ENCODE assay signal across 27 mouse cellular contexts in the genomic region with DNA sequence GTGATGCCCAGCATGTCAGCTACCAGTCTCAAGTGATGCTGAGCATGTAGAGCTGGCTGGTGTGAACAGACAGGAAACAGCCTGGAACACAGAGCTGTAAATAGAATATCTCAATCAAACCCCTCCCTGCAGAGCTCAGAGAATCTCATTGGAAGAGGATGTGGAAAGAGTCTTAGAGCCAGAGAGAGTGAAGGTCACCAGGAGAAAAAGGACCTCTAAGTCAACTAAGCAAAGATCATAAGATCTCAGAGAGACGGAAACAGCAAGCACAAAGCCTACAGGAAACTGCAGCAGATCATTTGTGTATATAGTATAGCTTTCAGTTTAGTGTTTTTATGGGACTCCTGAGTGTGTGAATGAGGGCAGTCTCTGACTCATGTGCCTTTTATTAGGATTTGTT. TPM values are rescaled to one million over a fixed set of nuclear protein-coding genes. Genes with fewer than 3 reads are reported as not detected.
DNase-seq lines count a peak whose midpoint lies in the region; ATAC-seq lines count a peak whose summit lies in the region.
"Had no signal": no experiment of that assay in that cellular context is flagged by ENCODE, and none has a peak within 500 bp of the region (broad histone marks: within the 10 kb centered on the region; RNA-seq: fewer than 3 reads in every experiment).

No protein-coding gene starts in this region.

- no peaks in the 10 kb centered on the region for H3K36me3 ChIP-seq in heart, embryonic 13.5 days
- no peaks in the 10 kb centered on the region for H3K36me3 ChIP-seq in lung, embryonic 16.5 days (ENCODE audit: control insufficient read depth, insufficient read depth, low read length)
- H3K36me3 ChIP-seq: embryonic facial prominence, embryonic 13.5 days; forebrain, embryonic 15.5 days; limb, embryonic 12.5 days; liver, embryonic 12.5 days; midbrain, embryonic 10.5 days had no signal

- H3K27me3 ChIP-seq in heart, embryonic 13.5 days (replicated peaks), result no peaks in the 10 kb centered on the region
- H3K27me3 ChIP-seq in lung, embryonic 16.5 days (ENCODE audit: control insufficient read depth, insufficient read depth, low read depth, low read length), result no peaks in the 10 kb centered on the region
- H3K27me3 ChIP-seq: embryonic facial prominence, embryonic 13.5 days; forebrain, embryonic 15.5 days; limb, embryonic 12.5 days; liver, embryonic 12.5 days had no signal

- no peak overlapping the region for H3K4me2 ChIP-seq in heart, embryonic 13.5 days
- no peak overlapping the region for H3K4me2 ChIP-seq in lung, embryonic 16.5 days (ENCODE audit: low read depth, low read length)
- H3K4me2 ChIP-seq: embryonic facial prominence, embryonic 13.5 days; forebrain, embryonic 15.5 days; limb, embryonic 12.5 days; liver, embryonic 12.5 days had no signal

- H3K9me3 ChIP-seq in heart, embryonic 13.5 days, result no peaks in the 10 kb centered on the region
- no peaks in the 10 kb centered on the region for H3K9me3 ChIP-seq in lung, embryonic 16.5 days (ENCODE audit: control insufficient read depth, low read length)
- H3K9me3 ChIP-seq: embryonic facial prominence, embryonic 13.5 days; forebrain, embryonic 15.5 days; limb, embryonic 12.5 days; liver, embryonic 12.5 days; midbrain, embryonic 10.5 days had no signal

- ATAC-seq in heart, embryonic 13.5 days (ENCODE audit: extremely low read depth, insufficient number of reproducible peaks, low FRiP score, low TSS enrichment), result no peak; the same call in 1 of the 2 replicates
- peak; percentile 45; the same call in 1 of the 2 replicates for ATAC-seq in lung, embryonic 16.5 days (ENCODE audit: low read depth)
- peak; percentile 74 for ATAC-seq in CD4-positive, CD25-positive, alpha-beta regulatory T cell, adult 4 months
- ATAC-seq: forebrain, embryonic 15.5 days; hindbrain, embryonic 16.5 days; liver, embryonic 12.5 days had no signal

- no peak overlapping the region for H3K9ac ChIP-seq in heart, embryonic 13.5 days
- H3K9ac ChIP-seq in lung, embryonic 16.5 days (ENCODE audit: low read length), result no peak overlapping the region
- H3K9ac ChIP-seq: embryonic facial prominence, embryonic 13.5 days; forebrain, embryonic 15.5 days; limb, embryonic 12.5 days; liver, embryonic 12.5 days had no signal

- no peak overlapping the region for H3K4me3 ChIP-seq in heart, embryonic 13.5 days
- no peak overlapping the region for H3K4me3 ChIP-seq in lung, embryonic 16.5 days (ENCODE audit: low read length)
- H3K4me3 ChIP-seq: embryonic facial prominence, embryonic 13.5 days; forebrain, embryonic 15.5 days; limb, embryonic 12.5 days; liver, embryonic 12.5 days; midbrain, embryonic 10.5 days had no signal

- no peak for DNase-seq in heart, adult 9 months (ENCODE audit: low spot score in 2 of 2)
- DNase-seq in lung, postnatal 25 days (ENCODE audit: low spot score), result no peak
- peak; percentile 58 for DNase-seq in large intestine, adult 2 months (ENCODE audit: low read depth, low spot score)
- no peak for DNase-seq in spleen, adult 12 weeks (ENCODE audit: low spot score)
- no peak for DNase-seq in adrenal gland, adult (ENCODE audit: inconsistent age in 2 of 2, low spot score in 1 of 2)
- DNase-seq: adrenal gland, postnatal 14 days; B cell, adult 2 months; cerebellum, adult 9-11 months; gastrocnemius, postnatal 14 days; heart, postnatal 4 days; kidney, adult 9 months; kidney, postnatal 36 days; right cerebral cortex, adult 18-20 months; thymus, postnatal 14 days had no signal

- H3K4me1 ChIP-seq in heart, embryonic 13.5 days, result peaks cover 8% of the 10 kb centered on the region
- H3K4me1 ChIP-seq in lung, embryonic 16.5 days (replicated peaks; ENCODE audit: control insufficient read depth, insufficient read depth, low read length), result no peaks in the 10 kb centered on the region
- H3K4me1 ChIP-seq: embryonic facial prominence, embryonic 13.5 days; forebrain, embryonic 15.5 days; limb, embryonic 12.5 days; liver, embryonic 12.5 days; midbrain, embryonic 10.5 days had no signal

- H3K27ac ChIP-seq in heart, embryonic 13.5 days (replicated peaks), result peak overlapping the region; percentile 39; the same call in 1 of the 2 replicates
- no peak overlapping the region for H3K27ac ChIP-seq in lung, embryonic 16.5 days (ENCODE audit: low read length)
- H3K27ac ChIP-seq: embryonic facial prominence, embryonic 13.5 days; forebrain, embryonic 15.5 days; limb, embryonic 12.5 days; liver, embryonic 12.5 days; macrophage; midbrain, embryonic 10.5 days had no signal

- WGBS in heart, embryonic 13.5 days, result 25% methylated on average over 1 of the region's 1 CpGs
- 24% methylated on average over 1 of the region's 1 CpGs for WGBS in lung, embryonic 16.5 days
- WGBS in large intestine, adult 2 months, result 5% methylated on average over 1 of the region's 1 CpGs

RNA-seq across cellular contexts. Expression of a gene that starts 8.3 kb away (rescaled TPM):
- polyA plus RNA-seq in heart, embryonic 13.5 days (2015; fragmentation: Nextera tagmentation; extraction: Ambion mirVana), result 0.10 and 0.35 TPM in 2 replicates
- not detected in 2 replicates for polyA plus RNA-seq in lung, embryonic 16.5 days (2015; fragmentation: Nextera tagmentation; extraction: Ambion mirVana)
- under 1 TPM in 1 of 2 experiments, not detected in 1; 0.31 TPM for polyA plus RNA-seq in CD4-positive, CD25-positive, alpha-beta regulatory T cell, adult 4 months (2017; shearing (Covaris generic))
- polyA plus RNA-seq in large intestine, adult 2 months (2012; rRNA removed), result 0.38 and 0.41 TPM in 2 replicates
- polyA plus RNA-seq: brain, embryonic 14.5 days; embryonic facial prominence, embryonic 13.5 days; forebrain, embryonic 15.5 days; hindbrain, embryonic 16.5 days; limb, embryonic 12.5 days; liver, embryonic 12.5 days; midbrain, embryonic 10.5 days; midbrain, postnatal 0 days; neural tube, embryonic 11.5 days had no signal
